Comparison of ENCODE assay signal across 11 mouse cellular contexts in the genomic region with DNA sequence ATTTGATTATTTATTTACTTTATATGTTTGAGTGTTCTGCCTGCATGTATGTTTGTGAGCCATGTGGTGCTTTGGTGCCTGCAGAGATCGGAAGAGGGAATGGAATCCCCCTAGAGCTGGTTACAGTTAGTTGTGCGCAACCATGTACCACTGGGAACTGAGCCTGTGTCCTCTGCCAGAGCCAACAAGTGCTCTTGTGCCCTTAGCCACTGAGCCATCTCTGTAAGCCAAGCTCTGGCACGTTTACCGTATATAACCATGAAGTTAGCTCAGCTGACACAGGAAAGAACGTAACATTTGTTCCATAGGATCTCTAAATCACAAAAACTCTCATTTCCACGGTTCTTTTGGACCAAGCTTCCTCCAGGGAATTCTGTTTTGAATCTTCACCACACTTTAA. TPM values are rescaled to one million over a fixed set of nuclear protein-coding genes. Genes with fewer than 3 reads are reported as not detected.
DNase-seq lines count a peak whose midpoint lies in the region; ATAC-seq and TF ChIP-seq lines count a peak whose summit lies in the region.
"Had no signal": no experiment of that assay in that cellular context is flagged by ENCODE, and none has a peak within 500 bp of the region (broad histone marks: within the 10 kb centered on the region; RNA-seq: fewer than 3 reads in every experiment).

No protein-coding gene starts in this region.

- peaks cover 45% of the 10 kb centered on the region for H3K36me3 ChIP-seq in lung, embryonic 14.5 days (ENCODE audit: insufficient read depth)
- peaks cover 39% of the 10 kb centered on the region for H3K36me3 ChIP-seq in liver, embryonic 14.5 days (replicated peaks; ENCODE audit: control insufficient read depth, insufficient read depth, low read depth)
- 0 out of 2 replicates have a peak, but pooled peaks cover 11% of the 10 kb centered on the region for H3K36me3 ChIP-seq in midbrain, embryonic 15.5 days (replicated peaks)

- H3K4me2 ChIP-seq in lung, embryonic 14.5 days: peak overlapping the region; percentile 82; the same call in 1 of the 2 replicates
- peak overlapping the region; percentile 91 for H3K4me2 ChIP-seq in liver, embryonic 14.5 days (ENCODE audit: low read depth)
- H3K4me2 ChIP-seq in midbrain, embryonic 15.5 days: no peak overlapping the region

- H3K27ac ChIP-seq in gastrocnemius, adult 2 months: no peak overlapping the region
- H3K27ac ChIP-seq in lung, embryonic 14.5 days (ENCODE audit: low read depth): no peak overlapping the region
- no peak overlapping the region for H3K27ac ChIP-seq in embryonic fibroblast, embryonic 13.5 days (ENCODE audit: insufficient read depth, low read length)
- H3K27ac ChIP-seq in liver, embryonic 14.5 days: no peak overlapping the region
- no peak overlapping the region for H3K27ac ChIP-seq in midbrain, embryonic 15.5 days

- DNase-seq in gastrocnemius, adult 2 months: peak; percentile 27
- DNase-seq in gastrocnemius, postnatal 25 days: no peak
- no peak for DNase-seq in lung, embryonic 14.5 days
- DNase-seq in lung, postnatal 36 days: no peak
- DNase-seq in liver, embryonic 14.5 days (ENCODE audit: low read depth in 3 of 3, low spot score in 3 of 3): no peak
- no peak for DNase-seq in B cell, adult 2 months
- DNase-seq: left cerebral cortex, postnatal 4 days had no signal

- ATAC-seq in lung, embryonic 14.5 days (ENCODE audit: insufficient read depth): no peak
- no peak for ATAC-seq in liver, embryonic 14.5 days (ENCODE audit: insufficient read depth)
- no peak for ATAC-seq in midbrain, embryonic 15.5 days (replicated peaks)
- ATAC-seq: CD4-positive, CD25-positive, alpha-beta regulatory T cell, adult 4 months; inflammation-experienced regulatory T-cells, adult 6 months had no signal

- no peak for TF ChIP-seq EP300 in liver, embryonic 14.5 days (IDR thresholded peaks at IDR 0.05; ENCODE audit: low read depth)

- H3K4me3 ChIP-seq in gastrocnemius, adult 2 months: no peak overlapping the region
- H3K4me3 ChIP-seq in lung, embryonic 14.5 days (ENCODE audit: low read depth, low read length): no peak overlapping the region
- H3K4me3 ChIP-seq in embryonic fibroblast, embryonic 13.5 days (ENCODE audit: insufficient read depth, low read length): peak overlapping the region; percentile 74; the same call in 1 of the 2 replicates
- no peak overlapping the region for H3K4me3 ChIP-seq in liver, embryonic 14.5 days (ENCODE audit: insufficient read depth in 1 of 2, low read depth in 2 of 2, low read length in 2 of 2)
- H3K4me3 ChIP-seq in midbrain, embryonic 15.5 days: no peak overlapping the region

- TF ChIP-seq CTCF in gastrocnemius, adult 2 months (IDR thresholded peaks at IDR 0.05): no peak
- TF ChIP-seq CTCF in lung, embryonic 14.5 days (IDR thresholded peaks at IDR 0.05; ENCODE audit: low read depth): no peak
- no peak for TF ChIP-seq CTCF in embryonic fibroblast, embryonic 13.5 days (IDR thresholded peaks at IDR 0.05; ENCODE audit: borderline replicate concordance, insufficient read depth, low read length)
- no peak for TF ChIP-seq CTCF in liver, embryonic 14.5 days (IDR thresholded peaks at IDR 0.05; ENCODE audit: low read depth)

- intact Hi-C loops in gastrocnemius, adult 2 months (cut with DNase I): loop anchor here (10.0 kb wide), 2 partner anchors 65 to 1125 kb away; partner anchors contain the start of gene Fbxo28

- no peak for TF ChIP-seq POLR2A in embryonic fibroblast, embryonic 13.5 days (IDR thresholded peaks at IDR 0.05; ENCODE audit: low read depth, low read length)

- 82% methylated on average over 6 of the region's 6 CpGs for WGBS in lung, embryonic 14.5 days
- WGBS in liver, embryonic 14.5 days (ENCODE audit: insufficient replicate concordance): 83% methylated on average over 6 of the region's 6 CpGs
- WGBS in midbrain, embryonic 15.5 days: 83% methylated on average over 6 of the region's 6 CpGs

- H3K27me3 ChIP-seq in lung, embryonic 14.5 days (ENCODE audit: insufficient read depth, low read length): no peaks in the 10 kb centered on the region
- no peaks in the 10 kb centered on the region for H3K27me3 ChIP-seq in liver, embryonic 14.5 days (ENCODE audit: control insufficient read depth, insufficient read depth, low read length)
- H3K27me3 ChIP-seq in midbrain, embryonic 15.5 days (replicated peaks): no peaks in the 10 kb centered on the region

- no peak overlapping the region for H3K9ac ChIP-seq in lung, embryonic 14.5 days
- 0 out of 2 replicates have a peak overlapping the region, but pooled peaks have one; percentile 24 for H3K9ac ChIP-seq in liver, embryonic 14.5 days (replicated peaks)
- H3K9ac ChIP-seq in midbrain, embryonic 15.5 days: no peak overlapping the region

- no peaks in the 10 kb centered on the region for H3K9me3 ChIP-seq in lung, embryonic 14.5 days (ENCODE audit: low read depth, low read length)
- no peaks in the 10 kb centered on the region for H3K9me3 ChIP-seq in liver, embryonic 14.5 days (ENCODE audit: control insufficient read depth, low read length)
- H3K9me3 ChIP-seq in midbrain, embryonic 15.5 days: no peaks in the 10 kb centered on the region

- H3K4me1 ChIP-seq in lung, embryonic 14.5 days (ENCODE audit: insufficient read depth): peaks cover 21% of the 10 kb centered on the region
- peaks cover 4% of the 10 kb centered on the region for H3K4me1 ChIP-seq in embryonic fibroblast, embryonic 13.5 days (ENCODE audit: control insufficient read depth, insufficient read depth, low read length)
- peaks cover 18 to 24% of the 10 kb centered on the region in 2 experiments for H3K4me1 ChIP-seq in liver, embryonic 14.5 days (replicated peaks; ENCODE audit: control insufficient read depth in 2 of 2, insufficient read depth in 2 of 2, low read length in 1 of 2)
- peaks cover 27% of the 10 kb centered on the region for H3K4me1 ChIP-seq in midbrain, embryonic 15.5 days

RNA-seq across cellular contexts. Expression of gene Degs1, which starts 2.6 kb away (rescaled TPM):
- 10 to 100 TPM; 15.7 to 19.1 TPM for total RNA-seq in gastrocnemius, adult 2 months (2021)
- total RNA-seq in gastrocnemius, postnatal 25 days (2021): 10 to 100 TPM; 17.6 to 18.6 TPM
- polyA plus RNA-seq in lung, embryonic 14.5 days (2014; fragmentation: Nextera tagmentation; extraction: Ambion mirVana): 131 and 141 TPM in 2 replicates
- 210 and 248 TPM in 2 replicates for polyA plus RNA-seq in embryonic fibroblast, embryonic 13.5 days (2011; ENCODE audit: insufficient read length, low read depth, missing spikeins)
- 29.4 and 33.9 TPM in 2 replicates for polyA plus RNA-seq in liver, embryonic 14.5 days (2012; rRNA removed)
- polyA plus RNA-seq in liver, embryonic 14.5 days (2014; fragmentation: Nextera tagmentation; extraction: Ambion mirVana): 72.8 and 75.3 TPM in 2 replicates
- polyA plus RNA-seq in midbrain, embryonic 15.5 days (2015; fragmentation: Nextera tagmentation; extraction: Ambion mirVana): 68.7 and 69.8 TPM in 2 replicates
